Mouse (Mus musculus) c-Kit-positive CD71-positive TER-119-negative erythroid progenitor cells, embryonic 14.5 days (primary cell): Measurements from ENCODE around the gene Ehbp1l1.
A peak's percentile ranks its signal among the peaks of the same experiment; 100 is the strongest.
"Not testable (repeated sequence)": the region's sequence is repeated elsewhere in the genome, so short reads cannot be mapped to it uniquely, and the experiment has no call there.

Source experiments
- DNase-seq: peaks from one replicate; pipeline ENCODE4 v3.0.0-alpha.2; 2013; ENCODE audit warnings: low read depth

The Ehbp1l1 gene

GRCm38 (mm10) chr19:5704801-5705571 lies 21.1 kb downstream of the Ehbp1l1 start:
- DNase-seq: no peak

GRCm38 (mm10) chr19:5704163-5704800 lies 21.8 kb downstream of the Ehbp1l1 start, which contains the start of gene Kcnk7:
Kcnk7 (plus strand) TSS chr19:5704367.
- DNase-seq: no peak

GRCm38 (mm10) chr19:5695849-5696462 lies 30.2 kb downstream of the Ehbp1l1 start:
- no peak for DNase-seq

GRCm38 (mm10) chr19:5693801-5694200 lies 32.3 kb downstream of the Ehbp1l1 start:
- no peak for DNase-seq

- DNase-seq: no peak
These were observed 33.2 kb downstream of the Ehbp1l1 start for GRCm38 (mm10) chr19:5692913-5693396.

- DNase-seq: no peak
These were observed 33.8 kb downstream of the Ehbp1l1 start for GRCm38 (mm10) chr19:5692086-5692912.

GRCm38 (mm10) chr19:5691601-5692000 lies 34.5 kb downstream of the Ehbp1l1 start:
- DNase-seq: no peak

GRCm38 (mm10) chr19:5690343-5690735 lies 35.8 kb downstream of the Ehbp1l1 start:
- DNase-seq: no peak

- DNase-seq: peak; percentile 90
These were observed 36.4 kb downstream of the Ehbp1l1 start for GRCm38 (mm10) chr19:5689565-5690342.

GRCm38 (mm10) chr19:5689088-5689428 lies 37.1 kb downstream of the Ehbp1l1 start:
- DNase-seq: no peak

- DNase-seq: peak; percentile 98
These were observed 37.7 kb downstream of the Ehbp1l1 start, which contains the start of the genes Map3k11 and Pcnx3 for GRCm38 (mm10) chr19:5688200-5689087. Map3k11 (plus strand) TSS chr19:5688742. Pcnx3 (minus strand) TSS chr19:5688908.

- DNase-seq: no peak
These were observed 38.4 kb downstream of the Ehbp1l1 start for GRCm38 (mm10) chr19:5687738-5688137.

- DNase-seq: not testable (repeated sequence)
These were observed 39.2 kb downstream of the Ehbp1l1 start for GRCm38 (mm10) chr19:5686954-5687353.

- no peak for DNase-seq
These were observed 39.7 kb downstream of the Ehbp1l1 start for GRCm38 (mm10) chr19:5686437-5686836.

- DNase-seq: no peak
These were observed 40.3 kb downstream of the Ehbp1l1 start for GRCm38 (mm10) chr19:5685861-5686260.

GRCm38 (mm10) chr19:5685431-5685830 lies 40.7 kb downstream of the Ehbp1l1 start:
- DNase-seq: no peak

GRCm38 (mm10) chr19:5684985-5685384 lies 41.1 kb downstream of the Ehbp1l1 start:
- DNase-seq: no peak

GRCm38 (mm10) chr19:5684236-5684635 lies 41.9 kb downstream of the Ehbp1l1 start:
- no peak for DNase-seq

- no peak for DNase-seq
These were observed 45.7 kb downstream of the Ehbp1l1 start for GRCm38 (mm10) chr19:5680432-5680831.

GRCm38 (mm10) chr19:5668372-5668771 lies 57.7 kb downstream of the Ehbp1l1 start:
- no peak for DNase-seq
